Mouse (Mus musculus) cerebellum, adult 2 months (tissue): ENCODE data around the gene Zfp810.

ENCODE experiments used
- CTCF ChIP-seq: fragments of 200-500 bp; IDR thresholded peaks from 2 replicates; pipeline ENCODE4 v1.5.1; 2011; ENCODE audit warnings: low read depth, mild to moderate bottlenecking, control low read depth, low read length, moderate library complexity, borderline replicate concordance; ENCODE audit not compliant: insufficient read depth
- POLR2A ChIP-seq: fragments of 200-500 bp; IDR thresholded peaks from 2 replicates; pipeline ENCODE4 v1.6.1; 2011; ENCODE audit warnings: low read length, control low read depth, borderline replicate concordance; ENCODE audit not compliant: insufficient read depth

GRCm38 (mm10) chr9:22230061-22230460 lies 77.4 kb downstream of the Zfp810 start:
- TF ChIP-seq POLR2A: no peak
- TF ChIP-seq CTCF: no peak
